Mouse (Mus musculus) splenic B cell, adult 2 months (primary cell): ENCODE results near the gene Zdhhc5.
"Not testable (repeated sequence)": the region's sequence is repeated elsewhere in the genome, so short reads cannot be mapped to it uniquely, and the experiment has no call there.

Source experiments
- DNase-seq: peaks from one replicate; pipeline ENCODE4 v3.0.0-alpha.2; 2011; ENCODE audit warnings: low read depth, low spot score
- H3K27me3 ChIP-seq: 2 replicates; pipeline ENCODE4 v1.6.1; 2012; ENCODE audit warnings: mild to moderate bottlenecking, low read length, moderate library complexity, mixed read lengths; ENCODE audit not compliant: control insufficient read depth, poor library complexity, insufficient read depth, severe bottlenecking
- H3K36me3 ChIP-seq: 2 replicates; pipeline ENCODE4 v1.6.1; 2012; ENCODE audit warnings: mild to moderate bottlenecking, low read length, moderate library complexity, mixed read lengths; ENCODE audit not compliant: control insufficient read depth, poor library complexity, insufficient read depth, severe bottlenecking

Zdhhc5 gene

DNA sequence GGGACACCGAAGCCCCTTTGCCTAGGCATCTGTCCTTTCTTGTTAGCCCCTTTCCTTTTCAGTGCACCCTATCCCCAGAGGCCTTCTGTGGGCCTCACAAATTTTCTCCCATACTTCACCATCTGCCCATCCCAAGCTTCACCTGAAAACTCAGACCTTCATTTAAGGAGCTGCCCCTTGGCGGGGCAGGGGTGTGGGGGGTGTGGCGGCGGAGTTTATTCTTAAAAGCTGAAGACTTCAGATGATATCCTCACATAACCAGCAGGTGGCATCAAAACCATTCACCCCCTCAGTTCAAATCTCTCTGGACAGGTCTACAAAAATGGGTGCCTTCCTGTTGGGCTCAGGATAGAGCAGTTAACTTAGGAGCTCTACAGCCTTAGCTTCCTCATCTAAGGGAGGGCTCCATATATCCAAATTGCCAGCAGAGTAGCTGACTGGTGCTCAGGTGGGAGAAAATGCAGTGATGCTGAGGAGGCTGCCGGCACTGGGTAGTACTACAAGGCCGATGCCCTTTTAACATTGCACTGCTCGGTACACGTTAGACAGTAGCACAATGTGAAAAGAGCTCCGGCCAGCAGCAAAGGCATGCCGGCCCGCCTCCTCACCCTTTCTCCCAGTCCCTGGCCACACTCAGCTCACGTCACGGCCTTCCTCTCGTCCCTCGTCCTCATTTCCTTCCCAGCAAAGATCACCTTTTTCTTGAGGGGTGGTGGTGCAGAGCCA, 25.8 kb upstream of the Zdhhc5 start:
- no peaks in the 10 kb centered on the region for H3K36me3 ChIP-seq
- DNase-seq, result peak; percentile 39
- no peaks in the 10 kb centered on the region for H3K27me3 ChIP-seq

DNA sequence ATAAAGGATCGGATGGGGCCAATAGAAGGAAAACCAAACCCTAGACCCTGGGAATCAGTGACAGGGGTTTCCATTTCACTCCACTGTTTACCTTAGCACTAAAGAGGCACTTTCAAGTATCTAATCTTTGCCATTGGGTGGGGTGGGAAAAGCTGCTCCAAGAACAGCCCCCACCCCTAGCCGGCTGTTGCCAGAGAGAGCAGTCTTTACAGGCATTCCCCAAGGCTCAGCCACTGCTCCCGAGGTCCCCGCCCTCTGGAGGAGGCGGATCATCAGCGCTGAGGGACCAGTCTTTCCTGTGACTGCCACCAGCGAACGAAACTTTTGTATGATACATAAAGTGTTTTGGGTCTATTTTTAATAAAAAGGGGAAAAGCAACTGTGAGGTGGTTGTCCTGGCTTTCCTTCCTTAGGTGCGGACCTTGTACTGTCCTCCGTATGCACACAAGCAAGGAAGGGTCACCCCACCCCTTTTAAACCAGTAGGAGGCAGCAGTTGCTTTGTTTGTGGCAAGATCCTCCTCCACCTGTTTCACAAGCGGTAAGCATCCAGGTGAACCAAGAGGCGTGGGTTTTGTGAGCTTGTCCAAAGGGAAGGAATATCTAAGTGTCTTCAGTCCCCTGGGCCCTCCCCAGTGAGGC, 23.4 kb upstream of the Zdhhc5 start:
- no peaks in the 10 kb centered on the region for H3K36me3 ChIP-seq
- no peaks in the 10 kb centered on the region; the same call in 1 of the 2 replicates for H3K27me3 ChIP-seq
- DNase-seq, result peak; percentile 42

DNA sequence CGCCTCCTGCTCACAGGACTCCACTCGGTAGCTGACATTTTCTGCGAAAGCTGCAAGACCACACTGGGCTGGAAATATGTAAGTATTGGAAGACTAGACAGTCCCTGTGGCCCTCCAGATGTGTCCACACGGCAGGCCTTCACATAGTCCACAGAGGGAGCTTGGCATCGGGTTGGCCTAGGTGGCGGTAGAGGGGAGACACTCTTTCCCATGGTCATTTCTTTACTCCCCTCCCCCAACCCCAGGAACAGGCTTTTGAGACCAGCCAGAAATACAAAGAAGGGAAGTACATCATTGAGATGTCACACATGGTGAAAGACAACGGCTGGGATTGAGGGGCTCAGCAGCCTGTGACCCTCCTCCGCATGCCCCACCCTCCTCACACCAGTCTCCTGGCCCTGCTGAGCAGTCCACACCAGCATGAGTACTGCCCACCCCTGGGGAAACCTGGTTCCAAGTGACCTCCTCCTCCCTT, 22.5 kb upstream of the Zdhhc5 start:
- no peak for DNase-seq
- H3K36me3 ChIP-seq, result no peaks in the 10 kb centered on the region
- H3K27me3 ChIP-seq, result no peaks in the 10 kb centered on the region; the same call in 1 of the 2 replicates

DNA sequence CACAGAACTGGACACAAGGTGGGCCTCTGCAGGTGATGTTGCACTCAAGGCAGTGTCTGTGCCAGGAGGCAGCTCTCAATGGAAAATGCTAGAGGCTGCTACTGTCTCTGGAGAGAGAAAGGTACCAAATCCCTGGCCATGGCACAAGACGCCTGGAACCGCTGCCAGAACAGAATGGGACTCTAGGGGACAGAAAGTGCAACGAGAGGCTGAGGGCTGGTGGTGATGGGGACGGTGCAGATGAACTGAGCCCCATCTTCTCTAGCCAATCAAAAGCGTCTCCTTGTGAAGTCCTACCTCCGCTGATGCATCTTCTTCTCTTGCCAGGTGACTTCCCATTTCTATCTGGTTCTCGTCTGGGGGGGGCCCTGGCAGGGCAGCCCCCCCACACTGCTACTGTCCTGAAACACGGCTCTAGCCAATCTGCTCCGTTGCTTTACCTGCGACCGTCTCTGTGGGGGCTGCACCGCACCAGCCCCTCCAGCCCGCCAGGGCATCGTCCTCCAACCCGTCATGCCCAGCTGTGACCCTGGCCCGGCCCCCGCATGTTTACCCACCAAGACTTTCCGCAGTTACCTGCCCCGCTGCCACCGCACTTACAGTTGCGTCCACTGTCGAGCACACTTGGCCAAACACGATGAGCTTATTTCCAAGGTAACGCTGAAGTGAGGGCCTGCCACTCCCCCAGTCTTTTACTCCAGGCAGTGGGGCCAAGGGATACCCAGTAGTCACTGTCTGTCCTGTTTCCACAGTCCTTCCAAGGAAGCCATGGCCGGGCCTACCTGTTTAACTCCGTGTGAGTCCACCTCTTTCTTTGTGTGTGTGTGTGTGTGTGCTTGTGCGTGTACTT, 21.6 kb upstream of the Zdhhc5 start:
- Histone ChIP-seq H3K27me3 (no peaks in the 10 kb centered on the region; the same call in 1 of the 2 replicates), H3K36me3 (no peaks in the 10 kb centered on the region)
- no peak for DNase-seq

DNA sequence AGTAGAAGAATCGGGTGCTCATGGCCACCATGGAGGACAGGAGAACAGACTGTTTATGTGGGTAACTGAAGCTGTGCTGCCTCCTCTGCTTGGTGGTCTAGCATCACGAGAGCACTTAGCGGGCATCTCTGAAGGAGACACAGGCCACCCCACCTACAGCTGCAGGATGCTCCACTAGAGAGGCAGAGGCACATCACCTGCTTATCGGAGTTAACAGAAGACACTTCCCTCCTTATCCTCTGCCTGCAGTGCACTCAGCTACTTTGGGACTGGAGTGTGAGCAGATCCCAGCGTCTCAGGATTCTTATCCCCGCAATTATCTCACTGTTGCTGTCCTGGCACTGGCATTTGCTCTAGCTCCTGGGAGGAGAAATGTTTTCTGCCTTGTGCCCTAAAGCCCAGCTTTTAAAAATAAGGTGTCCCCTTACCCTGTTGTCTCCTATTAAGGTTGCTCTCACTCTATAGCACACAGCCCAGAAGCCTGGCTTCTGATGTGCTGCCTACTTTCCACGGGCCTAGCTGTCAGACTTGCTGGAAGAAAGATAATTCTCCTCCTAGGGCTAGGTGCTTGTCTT, 20.5 kb upstream of the Zdhhc5 start:
- Histone ChIP-seq H3K27me3 (no peaks in the 10 kb centered on the region; the same call in 1 of the 2 replicates), H3K36me3 (no peaks in the 10 kb centered on the region)
- DNase-seq, result no peak

DNA sequence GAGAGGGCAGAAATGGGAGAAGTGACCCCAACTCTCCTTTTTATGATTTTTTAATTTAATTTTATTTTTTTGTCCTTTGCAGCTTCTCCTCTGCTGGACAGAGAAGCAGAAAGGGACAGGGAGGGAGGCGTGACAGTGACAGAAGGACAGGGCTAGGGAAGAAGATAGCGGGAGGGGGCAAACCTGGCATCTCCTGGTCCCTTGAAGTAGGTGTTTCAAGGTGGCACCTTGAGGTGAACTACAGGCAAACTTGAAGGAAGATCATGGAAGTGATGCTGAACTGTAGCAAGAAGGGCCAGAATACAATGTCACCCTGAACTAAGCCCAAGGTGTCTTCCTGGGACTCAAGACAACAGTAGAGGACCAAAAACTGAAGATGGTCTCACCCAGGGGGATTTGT, 19.9 kb upstream of the Zdhhc5 start:
- Histone ChIP-seq H3K36me3 (no peaks in the 10 kb centered on the region), H3K27me3 (no peaks in the 10 kb centered on the region; the same call in 1 of the 2 replicates)
- no peak for DNase-seq

DNA sequence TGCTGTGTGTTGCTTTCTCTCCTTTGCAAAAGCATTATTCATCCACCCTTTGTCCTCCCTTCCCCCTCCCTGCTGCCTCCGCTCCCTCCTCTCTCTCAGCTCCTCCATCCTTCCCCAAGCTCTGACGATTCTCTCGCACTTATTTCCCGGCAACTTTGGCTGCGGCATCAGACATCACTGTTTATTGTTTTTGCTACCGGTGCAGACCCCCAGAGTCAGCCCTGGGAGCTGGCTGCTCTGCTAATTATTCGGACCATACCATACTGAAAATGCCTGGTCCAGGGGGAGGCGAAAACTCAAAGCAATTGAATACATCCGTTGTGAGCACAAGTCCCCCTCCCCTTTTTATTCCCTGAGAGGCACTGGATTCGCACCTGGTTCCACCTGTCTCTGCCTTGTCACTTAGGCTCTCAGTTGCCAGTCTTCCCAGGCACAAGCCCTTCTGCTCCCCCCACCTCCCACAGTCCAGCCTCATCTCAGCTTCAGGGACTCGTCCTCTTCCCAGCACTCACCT, 19.4 kb upstream of the Zdhhc5 start:
- DNase-seq, result no peak
- no peaks in the 10 kb centered on the region for H3K36me3 ChIP-seq
- no peaks in the 10 kb centered on the region; the same call in 1 of the 2 replicates for H3K27me3 ChIP-seq

DNA sequence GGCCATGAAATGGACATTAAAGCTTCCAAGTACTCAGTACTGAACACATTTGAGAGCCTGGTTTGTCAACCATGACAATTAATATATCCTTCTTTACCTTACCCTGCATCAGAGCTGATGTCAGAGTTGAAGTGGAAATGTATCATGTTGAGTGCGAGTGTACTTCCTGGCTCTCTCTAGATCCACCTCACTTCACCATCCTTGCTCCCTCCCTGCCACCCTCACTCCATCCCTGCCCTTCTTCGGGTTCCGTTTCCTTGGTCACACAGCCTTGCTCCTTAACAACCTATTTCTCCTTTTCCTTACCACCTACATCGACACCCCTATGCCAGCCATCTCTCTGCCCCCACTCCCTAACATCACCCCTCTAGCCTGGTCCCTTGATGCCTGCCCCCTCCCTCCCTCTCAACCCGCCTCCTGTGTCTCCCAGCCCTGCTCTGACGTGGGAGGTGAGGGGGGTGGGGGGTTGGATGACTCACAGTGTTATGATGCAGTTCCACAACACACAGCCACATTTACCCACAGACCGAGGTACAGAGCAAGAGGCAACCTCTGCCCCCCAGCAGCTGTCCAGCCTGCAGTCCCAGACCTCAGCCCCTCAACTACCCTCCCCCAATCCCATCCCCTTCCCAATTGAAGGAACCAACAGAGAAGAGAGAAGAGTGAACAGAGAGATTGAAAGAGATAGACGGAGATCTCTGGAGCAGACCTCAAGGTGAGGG, 18.8 kb upstream of the Zdhhc5 start, which contains the start of gene Ypel4:
Gene Ypel4 (plus strand): TSS at position 480 of the 722 bp plus-strand sequence.
- Histone ChIP-seq H3K36me3 (no peaks in the 10 kb centered on the region), H3K27me3 (no peaks in the 10 kb centered on the region; the same call in 1 of the 2 replicates)
- peak; percentile 45 for DNase-seq

DNA sequence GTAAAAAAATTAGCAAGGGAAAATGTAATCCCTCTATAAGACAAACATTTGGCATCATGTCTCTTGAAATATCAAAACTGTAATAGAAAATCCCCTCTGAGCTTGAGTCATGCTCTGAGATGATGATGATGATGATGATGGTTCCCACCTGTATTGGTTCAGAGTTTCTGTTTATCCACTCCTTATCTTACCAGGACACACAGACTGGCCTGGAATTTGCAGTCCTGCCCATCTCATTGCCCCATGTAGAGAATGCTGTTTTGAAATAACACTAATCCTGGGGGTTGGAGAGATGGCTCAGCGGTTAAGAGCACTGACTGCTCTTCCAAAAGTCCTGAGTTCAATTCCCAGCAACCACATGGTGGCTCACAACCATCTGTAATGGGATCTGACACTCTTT, 17.4 kb upstream of the Zdhhc5 start:
- Histone ChIP-seq H3K27me3 (no peaks in the 10 kb centered on the region; the same call in 1 of the 2 replicates), H3K36me3 (no peaks in the 10 kb centered on the region)
- DNase-seq, result no peak

DNA sequence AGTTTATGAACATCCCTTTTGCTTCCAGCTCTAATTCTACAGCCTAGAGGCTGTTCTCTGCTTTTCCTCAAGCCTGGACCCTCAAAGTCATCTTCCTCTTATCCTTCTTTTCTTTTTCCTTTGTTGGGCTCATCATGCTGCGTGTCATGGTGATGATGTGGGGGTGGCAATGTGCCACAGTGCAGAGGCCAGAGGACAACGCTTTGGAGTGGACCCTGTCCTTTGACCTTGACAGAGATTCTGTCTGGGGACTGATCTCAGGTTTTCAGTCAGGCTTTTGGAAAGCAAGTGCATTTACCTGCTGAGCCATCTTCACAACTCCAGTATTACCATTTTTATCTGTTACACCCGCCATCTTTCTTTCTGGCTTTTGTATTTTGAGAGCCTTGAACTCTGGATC, 16.2 kb upstream of the Zdhhc5 start:
- no peaks in the 10 kb centered on the region for H3K36me3 ChIP-seq
- no peak for DNase-seq

DNA sequence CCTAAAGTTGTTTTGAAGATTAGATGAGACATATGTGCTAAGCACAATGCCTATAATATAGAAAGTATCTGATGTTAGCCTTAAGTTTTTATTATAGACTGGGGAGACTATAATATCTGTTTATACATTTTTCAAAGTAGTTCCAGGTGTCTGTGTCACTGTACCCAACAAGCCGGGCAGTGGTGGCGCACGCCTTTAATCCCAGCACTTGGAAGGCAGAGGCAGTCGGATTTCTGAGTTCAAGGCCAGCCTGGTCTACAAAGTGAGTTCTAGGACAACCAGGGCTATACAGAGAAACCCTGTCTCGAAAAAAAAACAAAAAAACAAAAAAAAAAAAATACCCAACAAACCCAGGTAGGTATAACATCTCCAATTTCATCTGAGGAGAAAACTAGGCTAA, 13.2 kb upstream of the Zdhhc5 start:
- DNase-seq, H3K27me3 ChIP-seq: not testable (repeated sequence)
- H3K36me3 ChIP-seq, result peaks cover 12% of the 10 kb centered on the region

More for the DNA sequence above, 16.2 kb upstream of the Zdhhc5 start:
- H3K27me3 ChIP-seq, result no peaks in the 10 kb centered on the region; the same call in 1 of the 2 replicates

DNA sequence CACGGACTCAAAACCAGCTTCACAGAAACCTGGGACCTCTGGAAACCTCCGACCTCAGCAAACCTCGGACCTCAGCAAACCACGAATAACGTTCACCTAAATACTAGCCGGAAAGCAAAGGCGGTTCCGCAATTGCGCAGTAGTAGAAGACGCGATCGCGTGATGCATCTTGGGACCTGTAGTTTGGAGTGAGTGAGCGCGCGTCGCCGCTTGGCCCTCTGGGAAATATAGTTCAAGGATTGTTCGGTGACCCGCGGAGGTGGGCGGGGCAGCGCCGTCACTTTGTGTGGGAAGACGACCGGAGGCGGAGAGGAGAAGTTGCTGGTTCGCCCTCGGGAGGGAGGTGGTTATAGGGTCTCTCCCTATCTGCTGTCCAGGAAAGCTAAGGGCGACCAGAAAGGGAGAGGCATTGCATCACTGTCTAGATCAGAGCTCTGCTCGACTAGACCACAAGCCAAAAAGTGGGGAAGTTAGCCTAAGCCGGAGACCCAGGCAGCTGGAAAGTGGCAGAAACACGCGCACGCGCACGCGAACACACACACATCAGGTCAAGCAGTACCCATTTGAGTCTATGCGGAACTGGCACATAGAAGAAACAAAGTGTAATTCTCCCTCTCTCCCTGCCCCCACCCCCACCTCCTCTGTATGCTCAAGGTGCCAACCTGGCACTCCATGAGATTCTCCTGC, 12.3 kb upstream of the Zdhhc5 start, which contains the start of gene Clp1:
Gene Clp1 (minus strand): TSS at position 179 of the 687 bp plus-strand sequence.
- peak; percentile 98 for DNase-seq
- peaks cover 12% of the 10 kb centered on the region for H3K36me3 ChIP-seq
- no peaks in the 10 kb centered on the region for H3K27me3 ChIP-seq

DNA sequence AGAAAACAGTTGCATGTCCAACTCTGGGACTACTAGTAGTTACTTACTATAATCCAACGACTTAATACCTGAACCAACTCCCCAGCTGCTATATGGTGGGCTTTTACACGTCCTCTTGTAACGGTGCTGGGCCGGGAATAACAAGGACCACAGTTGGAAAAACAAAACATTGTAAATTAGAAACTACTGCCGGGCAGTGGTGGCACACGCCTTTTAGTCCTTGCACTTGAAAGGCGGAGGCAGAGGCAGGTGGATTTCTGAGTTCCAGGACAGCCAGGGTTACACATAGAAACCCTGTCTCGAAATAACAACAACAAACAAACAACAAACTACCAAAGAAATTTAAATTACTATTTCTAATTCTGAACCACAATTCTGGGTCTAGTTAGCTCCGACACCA, 11.7 kb upstream of the Zdhhc5 start:
- no peak for DNase-seq
- no peaks in the 10 kb centered on the region for H3K27me3 ChIP-seq

More for the DNA sequence above, 11.7 kb upstream of the Zdhhc5 start:
- peaks cover 12% of the 10 kb centered on the region for H3K36me3 ChIP-seq
